Mouse (Mus musculus) intestine, embryonic 16.5 days (tissue): ENCODE measurements at regions not wholly inside any gene's neighbourhood (a gene's known extent, or its start where the extent isn't known, plus 50 kb on each side); places are given as distances from the start of the nearest gene placed in this dataset.

ENCODE experiments used
- ATAC-seq: fragments of 200-750 bp; cut with Nextera tagmentation; 2 replicates; pipeline ENCODE4 v1.8.0; 2017; ENCODE audit warnings: moderate TSS enrichment, moderate library complexity
- H3K27ac ChIP-seq: fragments of 300-500 bp; sonication (generic); 2 replicates; pipeline ENCODE4 v1.5.1; 2014; ENCODE audit warnings: mild to moderate bottlenecking, low read length
- H3K27me3 ChIP-seq: fragments of 300-500 bp; sonication (generic); replicated peaks from 2 replicates; pipeline ENCODE4 v1.6.1; 2014; ENCODE audit warnings: low read length, control low read depth, mixed read lengths; ENCODE audit not compliant: control insufficient read depth, insufficient read depth
- H3K36me3 ChIP-seq: fragments of 300-500 bp; sonication (generic); 2 replicates; pipeline ENCODE4 v1.6.1; 2014; ENCODE audit warnings: low read length, control low read depth; ENCODE audit not compliant: control insufficient read depth, insufficient read depth
- H3K4me1 ChIP-seq: fragments of 300-500 bp; sonication (generic); 2 replicates; pipeline ENCODE4 v1.6.1; 2014; ENCODE audit warnings: low read length, control low read depth, mixed read lengths; ENCODE audit not compliant: control insufficient read depth, insufficient read depth
- H3K4me2 ChIP-seq: fragments of 300-500 bp; sonication (generic); 2 replicates; pipeline ENCODE4 v1.6.1; 2014; ENCODE audit warnings: low read depth, low read length, control low read depth
- H3K4me3 ChIP-seq: fragments of 300-500 bp; sonication (generic); 2 replicates; pipeline ENCODE4 v1.5.1; 2014; ENCODE audit warnings: mild to moderate bottlenecking, low read length
- H3K9ac ChIP-seq: fragments of 300-500 bp; sonication (generic); 2 replicates; pipeline ENCODE4 v1.6.1; 2014; ENCODE audit warnings: low read depth, low read length
- H3K9me3 ChIP-seq: fragments of 300-500 bp; sonication (generic); 2 replicates; pipeline ENCODE4 v1.6.1; 2016; ENCODE audit warnings: low read length, control low read depth; ENCODE audit not compliant: control insufficient read depth
- WGBS: fragments of 180-500 bp; shearing (Covaris S2); extraction: QIAGEN DNeasy Blood & Tissue Kit; methylation state at CpG from one replicate; pipeline ENCODE4 v1.1.7; 2014; 5-methylcytosine and 5-hydroxymethylcytosine counted together

- H3K27ac ChIP-seq = peak overlapping the region; percentile 68
- no peak for ATAC-seq
- H3K4me3 ChIP-seq = no peak overlapping the region
- H3K9me3 ChIP-seq = no peaks in the 10 kb centered on the region
- H3K4me2 ChIP-seq = no peak overlapping the region
- WGBS = 54% methylated on average over 17 of the region's 17 CpGs
- no peaks in the 10 kb centered on the region for H3K27me3 ChIP-seq
- no peaks in the 10 kb centered on the region for H3K36me3 ChIP-seq
- peaks cover 17% of the 10 kb centered on the region for H3K4me1 ChIP-seq
- no peak overlapping the region for H3K9ac ChIP-seq
Measured at GRCm38 (mm10) chr16:30736662-30737326, 137.3 kb downstream of the Fam43a start.

- Histone ChIP-seq H3K9ac (no peak overlapping the region), H3K36me3 (no peaks in the 10 kb centered on the region), H3K4me3 (no peak overlapping the region), H3K4me2 (no peak overlapping the region), H3K27ac (no peak overlapping the region), H3K4me1 (peaks cover 17% of the 10 kb centered on the region), H3K9me3 (no peaks in the 10 kb centered on the region), H3K27me3 (no peaks in the 10 kb centered on the region)
- ATAC-seq = no peak
- WGBS = 70% methylated on average over 8 of the region's 8 CpGs
Measured at GRCm38 (mm10) chr16:30737524-30737923, 138.0 kb downstream of the Fam43a start.

- H3K9me3 ChIP-seq = no peaks in the 10 kb centered on the region
- H3K9ac ChIP-seq = no peak overlapping the region
- no peak for ATAC-seq
- H3K4me1 ChIP-seq = peaks cover 17% of the 10 kb centered on the region
- no peak overlapping the region for H3K4me2 ChIP-seq
- H3K4me3 ChIP-seq = no peak overlapping the region
- no peaks in the 10 kb centered on the region for H3K27me3 ChIP-seq
- H3K36me3 ChIP-seq = no peaks in the 10 kb centered on the region
- H3K27ac ChIP-seq = no peak overlapping the region
- 73% methylated on average over 7 of the region's 7 CpGs for WGBS
Measured at GRCm38 (mm10) chr16:30739651-30740050, 140.1 kb downstream of the Fam43a start.

- ATAC-seq = no peak
- no peak overlapping the region for H3K9ac ChIP-seq
- H3K27ac ChIP-seq = no peak overlapping the region
- H3K36me3 ChIP-seq = no peaks in the 10 kb centered on the region
- no peaks in the 10 kb centered on the region for H3K9me3 ChIP-seq
- 67% methylated on average over 1 of the region's 1 CpGs for WGBS
- H3K4me3 ChIP-seq = no peak overlapping the region
- no peak overlapping the region for H3K4me2 ChIP-seq
- no peaks in the 10 kb centered on the region for H3K27me3 ChIP-seq
- peaks cover 14% of the 10 kb centered on the region for H3K4me1 ChIP-seq
Measured at GRCm38 (mm10) chr16:30741192-30741591, 141.7 kb downstream of the Fam43a start.

- Histone ChIP-seq H3K36me3 (no peaks in the 10 kb centered on the region), H3K4me3 (no peak overlapping the region), H3K27ac (no peak overlapping the region), H3K4me1 (peaks cover 4% of the 10 kb centered on the region), H3K9me3 (no peaks in the 10 kb centered on the region), H3K9ac (no peak overlapping the region), H3K4me2 (no peak overlapping the region), H3K27me3 (no peaks in the 10 kb centered on the region)
- WGBS = 70% methylated on average over 6 of the region's 6 CpGs
- no peak for ATAC-seq
Measured at GRCm38 (mm10) chr16:30742474-30742873, 143.0 kb downstream of the Fam43a start.

GRCm38 (mm10) chr16:30743566-30743965 lies 144.0 kb downstream of the Fam43a start:
- peaks cover 4% of the 10 kb centered on the region for H3K4me1 ChIP-seq

GRCm38 (mm10) chr16:30744237-30744636 lies 144.7 kb downstream of the Fam43a start:
- Histone ChIP-seq H3K36me3 (no peaks in the 10 kb centered on the region), H3K4me2 (no peak overlapping the region), H3K27me3 (no peaks in the 10 kb centered on the region), H3K4me3 (no peak overlapping the region), H3K9ac (no peak overlapping the region), H3K4me1 (0 out of 2 replicates have a peak, but pooled peaks cover under 1% of the 10 kb centered on the region), H3K27ac (no peak overlapping the region), H3K9me3 (no peaks in the 10 kb centered on the region)
- ATAC-seq = no peak
- 72% methylated on average over 7 of the region's 7 CpGs for WGBS

More at GRCm38 (mm10) chr16:30743566-30743965, 144.0 kb downstream of the Fam43a start:
- H3K36me3 ChIP-seq = no peaks in the 10 kb centered on the region
- ATAC-seq = no peak
- H3K9me3 ChIP-seq = no peaks in the 10 kb centered on the region
- H3K27ac ChIP-seq = no peak overlapping the region
- H3K4me3 ChIP-seq = no peak overlapping the region
- no peaks in the 10 kb centered on the region for H3K27me3 ChIP-seq
- no peak overlapping the region for H3K9ac ChIP-seq
- no peak overlapping the region for H3K4me2 ChIP-seq
- 58% methylated on average over 4 of the region's 4 CpGs for WGBS

- Histone ChIP-seq H3K4me2 (no peak overlapping the region), H3K36me3 (no peaks in the 10 kb centered on the region), H3K4me3 (no peak overlapping the region), H3K27ac (no peak overlapping the region), H3K27me3 (no peaks in the 10 kb centered on the region), H3K9me3 (no peaks in the 10 kb centered on the region), H3K4me1 (no peaks in the 10 kb centered on the region), H3K9ac (no peak overlapping the region)
- WGBS = 43% methylated on average over 11 of the region's 11 CpGs
- no peak for ATAC-seq
Measured at GRCm38 (mm10) chr16:30745598-30746181, 146.2 kb downstream of the Fam43a start.

- no peak for ATAC-seq
Measured at GRCm38 (mm10) chr16:30746211-30746610, 146.7 kb downstream of the Fam43a start.

More at GRCm38 (mm10) chr16:30746211-30746610, 146.7 kb downstream of the Fam43a start:
- Histone ChIP-seq H3K9me3 (no peaks in the 10 kb centered on the region), H3K36me3 (no peaks in the 10 kb centered on the region), H3K9ac (no peak overlapping the region), H3K4me2 (no peak overlapping the region), H3K4me1 (no peaks in the 10 kb centered on the region), H3K27me3 (no peaks in the 10 kb centered on the region), H3K4me3 (no peak overlapping the region), H3K27ac (no peak overlapping the region)
- WGBS = 41% methylated on average over 8 of the region's 8 CpGs
